Mouse (Mus musculus): ENCODE measurements around the gene Ppif.

Ppif gene

DNA sequence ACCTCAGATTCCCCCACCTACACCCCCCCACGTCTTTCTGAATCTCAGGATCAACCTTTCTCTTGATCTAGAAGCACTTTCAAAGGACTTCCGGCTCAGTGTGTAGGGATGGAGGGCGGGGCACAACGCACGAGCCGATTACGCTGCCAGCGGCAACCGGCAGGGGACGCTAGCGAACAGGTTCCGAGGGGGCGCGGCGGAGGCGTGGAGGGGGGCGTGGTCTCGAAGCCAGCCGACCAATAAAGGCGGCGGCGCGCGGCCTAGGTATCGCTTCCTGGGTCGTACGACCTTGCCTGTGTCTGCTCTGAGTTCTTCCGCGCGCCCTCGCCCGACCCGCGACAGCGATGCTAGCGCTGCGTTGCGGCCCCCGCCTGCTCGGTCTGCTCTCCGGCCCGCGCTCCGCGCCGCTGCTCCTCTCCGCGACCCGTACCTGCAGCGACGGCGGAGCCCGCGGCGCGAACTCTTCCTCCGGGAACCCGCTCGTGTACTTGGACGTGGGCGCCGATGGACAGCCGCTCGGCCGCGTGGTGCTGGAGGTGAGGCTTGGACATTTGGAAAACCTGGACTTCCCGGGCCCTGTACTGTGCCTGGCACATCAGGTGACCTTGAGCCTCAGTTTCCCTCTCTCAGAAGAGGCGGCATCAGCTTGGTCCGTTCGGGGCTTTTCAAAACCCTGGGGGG, at the start of gene Ppif:
Gene Ppif (plus strand): TSS at position 267 of the 681 bp plus-strand sequence.
- DNase-seq (ENCODE audit: low read depth, low spot score), result peak; percentile 85

DNA sequence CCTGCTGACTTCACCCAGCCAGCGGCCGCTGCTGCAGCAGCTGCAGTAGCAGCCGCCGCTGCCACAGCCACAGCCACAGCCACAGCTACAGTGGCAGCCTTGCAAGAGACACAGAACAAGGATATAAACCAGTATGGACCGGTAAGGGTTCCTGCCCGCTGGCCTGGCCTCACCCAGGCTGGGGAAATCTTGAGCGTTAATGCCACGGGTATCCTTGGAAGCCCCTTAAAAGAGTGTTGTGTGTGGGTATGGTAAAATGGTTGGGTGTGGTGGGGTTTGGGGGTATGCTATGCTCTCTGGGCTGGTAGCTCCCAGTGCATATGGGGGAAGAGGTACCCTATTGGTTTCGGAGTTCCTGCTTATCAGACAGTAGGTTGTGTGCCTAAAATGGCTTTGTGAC, 48.2 kb upstream of the Ppif start:
- no peak for DNase-seq (ENCODE audit: low read depth, low spot score)

DNA sequence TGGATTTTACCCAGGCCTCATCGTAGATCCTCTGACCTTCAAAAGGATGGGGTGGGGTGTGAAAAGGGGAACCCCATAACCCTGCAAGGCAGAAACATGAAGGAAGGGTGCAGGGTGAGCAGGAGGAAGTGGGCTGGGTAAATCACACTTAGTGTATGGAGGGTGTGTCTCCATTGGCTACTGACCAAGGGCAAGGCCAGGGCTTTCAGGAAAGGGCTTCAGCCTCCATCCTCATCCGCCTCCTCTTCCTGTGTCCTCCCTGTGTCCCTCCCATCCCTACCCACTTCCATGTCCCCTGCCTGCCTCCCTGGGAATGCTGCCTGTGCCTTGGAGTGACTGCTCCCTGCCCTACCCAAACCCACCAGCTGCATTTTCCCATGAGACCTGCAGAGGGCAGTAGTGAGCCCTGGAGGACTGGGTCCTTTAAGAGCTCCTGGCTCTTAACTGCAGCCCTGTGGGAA, 47.8 kb upstream of the Ppif start:
- peak; percentile 40 for DNase-seq (ENCODE audit: low read depth, low spot score)

DNA sequence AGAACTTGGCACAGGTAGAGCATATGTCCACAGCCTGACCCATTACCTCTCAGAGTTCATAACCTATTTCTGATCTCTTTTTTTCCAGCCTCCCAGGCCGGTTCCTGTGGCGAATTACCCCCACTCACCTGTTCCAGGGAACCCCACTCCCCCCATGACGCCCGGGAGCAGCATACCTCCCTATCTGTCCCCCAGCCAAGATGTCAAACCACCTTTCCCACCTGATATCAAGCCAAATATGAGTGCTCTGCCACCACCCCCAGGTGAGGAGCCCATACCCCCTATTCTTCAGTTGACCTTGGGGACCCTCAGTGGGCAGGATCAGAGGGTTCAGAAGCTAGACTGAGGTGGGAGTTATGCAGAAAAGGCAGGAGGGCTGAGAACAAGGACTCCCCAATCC, 42.8 kb upstream of the Ppif start:
- no peak for DNase-seq (ENCODE audit: low read depth, low spot score)

DNA sequence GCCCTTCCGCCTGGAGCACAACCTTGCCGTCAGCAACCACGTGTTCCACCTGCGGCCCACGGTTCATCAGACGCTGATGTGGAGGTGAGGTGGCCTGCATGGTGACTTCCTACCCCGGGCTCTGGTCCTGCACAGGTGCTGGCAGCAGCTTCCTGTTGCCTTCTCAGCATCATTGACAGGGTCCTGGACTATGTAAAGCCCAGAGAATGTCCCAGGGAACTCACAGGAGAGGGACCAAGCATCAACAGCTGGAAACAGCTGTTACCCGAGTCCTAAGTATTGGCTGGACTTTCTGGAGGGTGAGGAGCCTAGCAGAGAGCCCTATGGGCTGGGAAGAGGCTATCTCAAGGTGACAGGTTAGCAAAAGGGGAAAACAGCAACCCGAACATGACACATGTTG, 42.0 kb upstream of the Ppif start:
- DNase-seq (ENCODE audit: low read depth, low spot score), result no peak

DNA sequence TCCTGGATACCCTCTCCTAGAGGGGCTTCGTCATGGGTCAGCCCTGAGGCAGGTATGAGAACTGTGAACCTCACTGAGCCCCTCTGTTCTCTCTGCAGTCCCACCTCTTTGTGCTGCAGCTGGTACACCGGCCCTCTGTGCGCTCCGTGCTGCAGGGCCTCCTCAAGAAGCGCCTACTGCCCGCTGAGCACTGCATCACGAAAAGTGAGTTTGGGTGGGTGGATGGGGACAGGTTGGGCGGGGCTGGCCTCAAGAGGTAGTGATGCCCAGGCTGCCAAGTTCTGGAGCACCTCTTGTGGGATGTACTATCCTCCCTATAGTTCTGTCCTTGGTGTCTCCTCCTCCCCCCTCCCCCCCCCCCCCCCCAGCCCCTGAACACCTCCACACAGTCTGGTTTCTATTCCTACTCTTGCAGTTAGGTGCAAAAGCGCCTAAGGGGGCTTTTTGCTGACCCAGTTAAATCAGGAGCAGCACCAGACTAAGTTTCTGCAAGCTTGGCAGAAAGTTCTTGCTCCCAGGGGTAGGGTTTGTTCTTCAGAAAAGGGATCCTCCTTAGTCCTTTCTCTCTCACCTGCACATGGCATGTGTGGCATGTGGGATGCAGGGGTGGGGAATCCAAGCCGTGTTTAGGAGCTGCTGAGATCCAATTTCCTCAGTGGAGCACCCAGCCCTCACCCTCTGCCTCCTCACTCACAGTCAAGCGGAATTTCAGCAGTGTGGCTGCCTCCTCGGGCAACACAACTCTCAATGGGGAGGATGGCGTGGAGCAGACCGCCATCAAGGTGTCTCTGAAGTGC, 39.4 kb upstream of the Ppif start:
- no peak for DNase-seq (ENCODE audit: low read depth, low spot score)

DNA sequence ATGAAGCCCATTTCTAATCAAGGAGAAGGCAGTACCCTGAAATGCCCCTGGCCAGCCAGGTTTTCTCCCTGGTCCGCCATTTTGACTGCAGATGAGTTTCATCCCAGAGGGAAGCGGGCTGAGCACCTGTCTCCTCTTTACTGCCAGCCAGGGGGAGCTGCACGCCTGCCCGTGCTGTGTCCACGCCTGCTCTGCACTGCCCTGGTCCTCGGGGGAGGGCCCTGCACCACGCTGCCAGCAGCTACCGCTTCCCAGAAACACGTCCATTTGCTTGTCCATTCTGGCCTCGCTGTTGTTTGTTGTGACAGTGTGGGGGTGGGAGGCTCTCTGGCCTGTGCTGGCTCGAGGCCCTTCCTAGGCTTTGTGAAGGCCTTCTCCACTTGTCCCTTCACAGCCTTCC, 33.3 kb upstream of the Ppif start:
- DNase-seq (ENCODE audit: low read depth, low spot score), result no peak

DNA sequence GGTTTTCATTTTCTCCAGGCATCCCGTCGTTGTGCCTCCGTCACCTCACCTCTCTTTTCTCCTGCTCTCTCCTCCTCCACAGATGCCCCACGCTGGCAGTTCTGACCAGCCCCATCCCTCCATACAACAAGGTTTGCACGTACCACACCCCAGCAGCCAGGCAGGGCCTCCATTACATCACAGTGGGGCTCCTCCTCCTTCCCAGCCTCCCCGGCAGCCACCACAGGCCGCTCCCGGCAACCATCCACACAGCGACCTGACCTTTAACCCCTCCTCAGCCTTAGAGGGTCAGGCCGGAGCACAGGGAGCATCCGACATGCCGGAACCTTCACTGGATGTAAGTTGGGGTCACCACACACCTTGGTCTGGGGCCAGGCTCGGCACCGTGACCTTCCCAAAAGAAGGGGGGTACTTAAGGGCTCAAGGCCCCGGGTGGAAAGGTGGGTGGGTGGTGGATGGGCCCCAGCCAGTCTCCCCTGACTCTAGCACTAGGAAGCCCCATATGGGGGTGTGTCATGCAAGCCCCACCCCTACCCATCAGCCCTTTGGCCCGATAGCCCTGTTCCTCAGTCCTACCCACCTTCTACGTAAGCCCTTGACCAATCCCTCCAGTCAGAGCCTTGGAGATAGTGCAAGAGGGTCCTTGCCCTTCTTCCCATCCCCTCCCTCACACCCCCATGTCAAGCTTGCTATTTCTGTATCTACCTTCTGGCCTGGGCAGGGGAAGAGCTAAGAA, 32.6 kb upstream of the Ppif start:
- DNase-seq (ENCODE audit: low read depth, low spot score), result no peak

DNA sequence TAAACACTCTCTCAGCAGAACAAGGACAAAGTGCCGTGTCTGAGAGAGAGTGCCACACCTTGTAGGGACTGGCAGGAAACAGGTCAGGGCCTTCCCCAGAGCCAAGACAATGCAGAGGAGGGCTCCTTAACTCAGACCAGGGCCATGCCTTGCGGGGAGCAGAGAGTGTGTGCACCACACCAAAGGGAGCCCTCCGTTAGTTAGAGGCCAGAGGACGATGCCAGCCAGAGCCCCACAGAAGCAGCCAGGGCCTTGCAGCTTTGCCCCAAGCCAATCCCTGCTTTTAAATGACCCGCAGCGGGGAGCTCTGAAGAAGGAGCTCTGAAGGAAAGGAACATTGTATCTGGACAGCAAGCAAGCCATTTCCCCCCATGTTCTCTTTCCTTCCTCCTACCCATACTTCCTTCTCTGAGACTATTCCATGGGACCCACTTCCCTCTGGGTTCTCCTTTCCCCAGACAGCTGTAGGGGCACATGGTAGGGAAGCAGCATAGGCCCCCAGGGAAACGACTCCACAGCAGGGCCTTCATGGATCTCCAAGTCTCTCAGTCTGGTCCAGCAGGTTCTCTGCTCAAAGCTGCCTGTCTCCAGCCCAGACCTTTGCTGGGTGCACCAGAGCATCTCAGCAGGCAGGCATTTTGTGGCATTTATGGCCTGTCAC, 30.2 kb upstream of the Ppif start:
- DNase-seq (ENCODE audit: low read depth, low spot score), result no peak

DNA sequence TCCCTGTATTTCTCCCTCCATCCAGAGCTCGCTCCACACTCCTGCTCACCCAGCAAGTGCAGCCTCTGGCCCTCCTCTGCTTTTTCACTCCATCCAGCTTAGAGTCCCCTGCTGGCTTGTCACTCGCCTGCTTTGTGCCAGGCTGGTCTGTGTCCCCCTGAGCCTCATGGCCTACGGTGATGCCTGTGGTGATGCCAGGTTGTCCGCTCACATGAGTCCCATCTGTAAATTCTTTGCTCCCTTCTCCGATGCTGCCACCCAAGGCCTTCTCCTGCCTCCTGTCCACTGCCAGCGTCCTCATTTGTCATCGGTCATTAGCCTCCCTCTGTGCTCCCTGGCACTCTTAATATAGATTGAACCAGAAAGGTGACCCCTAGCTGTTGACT, 29.7 kb upstream of the Ppif start:
- no peak for DNase-seq (ENCODE audit: low read depth, low spot score)

DNA sequence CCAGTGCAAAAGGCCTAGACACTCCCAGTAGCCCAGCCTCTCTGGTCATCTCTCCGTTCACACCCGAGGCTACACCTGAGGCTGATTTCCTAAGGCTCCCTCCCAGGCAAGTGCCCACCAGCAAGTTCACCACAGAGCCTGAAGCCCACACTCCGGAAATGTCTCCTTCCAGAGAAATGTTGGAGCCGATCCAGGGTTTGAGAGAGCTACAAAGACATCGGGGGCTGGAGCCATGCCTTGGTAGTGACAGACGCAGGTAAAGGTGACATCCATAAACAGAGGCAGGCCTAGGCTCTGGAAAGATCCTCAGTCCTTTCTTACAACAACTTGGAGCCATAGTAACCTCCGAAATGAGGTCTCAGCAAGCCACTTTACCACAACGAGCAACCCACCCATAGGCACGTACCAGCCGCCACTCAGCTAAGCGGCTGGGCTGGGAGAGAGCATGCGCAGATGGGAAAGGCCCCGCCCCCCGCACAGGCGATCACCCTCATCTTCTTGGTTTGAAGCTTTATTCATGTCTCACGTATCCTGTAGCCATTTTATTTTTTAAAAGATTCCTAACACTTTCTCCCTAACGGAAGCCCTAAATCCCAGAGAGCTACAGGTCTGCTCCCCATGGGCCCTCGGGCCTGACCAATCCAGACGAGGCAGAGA, 28.5 kb upstream of the Ppif start:
- no peak for DNase-seq (ENCODE audit: low read depth, low spot score)

DNA sequence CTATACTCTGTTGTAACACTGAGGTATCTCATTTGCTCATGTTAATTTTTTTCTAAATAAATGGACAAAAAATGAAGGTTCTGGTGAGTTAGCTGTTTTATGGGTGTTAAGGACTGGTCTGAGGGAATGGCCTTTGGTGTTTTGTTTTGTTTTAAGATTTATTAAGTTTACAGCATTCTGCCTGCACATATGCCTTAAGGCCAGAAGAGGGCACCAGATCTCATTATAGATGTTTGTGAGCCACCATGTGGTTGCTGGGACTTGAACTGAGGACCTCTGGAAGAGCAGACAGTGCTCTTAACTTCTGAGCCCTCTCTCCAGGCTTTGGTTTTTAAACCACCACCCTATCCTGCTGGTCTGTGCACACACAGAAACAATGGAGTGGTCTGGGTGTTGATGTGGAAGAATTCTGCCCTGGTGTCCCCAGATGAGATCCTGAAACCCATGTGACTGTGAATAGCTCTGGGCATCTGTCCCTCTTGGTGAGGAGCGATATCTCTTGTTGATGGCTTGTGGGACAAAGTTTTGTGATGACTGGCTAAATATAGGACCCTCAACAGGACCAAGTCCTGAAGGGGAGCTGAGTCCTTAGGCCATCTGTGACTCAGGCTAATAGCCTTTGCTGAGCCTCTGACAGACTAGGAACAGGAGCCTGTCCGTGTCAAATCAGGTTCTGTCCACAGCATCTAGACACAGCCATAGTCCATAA, 27.1 kb upstream of the Ppif start:
- DNase-seq (ENCODE audit: low read depth, low spot score), result no peak

DNA sequence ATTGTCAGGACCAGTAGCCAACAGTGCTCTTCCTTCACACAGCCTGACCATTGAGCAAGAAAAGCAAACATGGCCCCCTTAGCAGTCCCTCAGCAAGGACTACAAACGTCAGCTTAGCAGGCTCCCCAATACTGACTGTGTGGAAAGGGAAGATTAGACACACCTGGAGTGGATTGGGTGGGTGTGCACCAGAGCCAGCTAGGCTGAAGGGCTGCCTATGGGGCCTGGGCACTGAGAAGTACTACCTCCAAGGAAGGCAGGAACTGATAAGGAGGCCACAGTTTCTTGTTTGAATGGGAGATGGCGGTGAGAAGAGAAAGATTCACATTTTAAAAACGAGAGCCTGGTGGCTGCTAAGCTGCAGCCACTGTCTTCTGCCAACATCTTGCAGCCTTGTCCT, 26.4 kb upstream of the Ppif start:
- no peak for DNase-seq (ENCODE audit: low read depth, low spot score)

DNA sequence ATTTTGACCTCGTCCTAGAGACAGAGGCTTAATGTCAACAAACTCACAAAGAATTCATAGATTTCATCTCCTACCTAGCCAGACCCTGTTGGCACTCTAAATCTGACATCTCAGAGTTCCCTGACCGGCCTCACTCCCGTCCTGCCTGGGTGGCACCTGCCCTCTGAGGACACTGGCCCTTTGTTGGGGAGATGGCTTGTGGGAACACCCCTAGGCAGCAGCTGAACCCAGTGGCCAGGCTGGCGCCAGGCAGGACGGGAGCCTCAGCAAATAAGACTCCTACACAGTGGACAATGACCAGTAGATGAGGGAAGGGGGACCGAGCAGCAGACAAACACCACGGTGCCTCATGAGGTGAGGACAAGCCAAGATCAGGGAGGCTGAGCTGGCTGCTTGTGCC, 14.3 kb upstream of the Ppif start:
- no peak for DNase-seq (ENCODE audit: low read depth, low spot score)

DNA sequence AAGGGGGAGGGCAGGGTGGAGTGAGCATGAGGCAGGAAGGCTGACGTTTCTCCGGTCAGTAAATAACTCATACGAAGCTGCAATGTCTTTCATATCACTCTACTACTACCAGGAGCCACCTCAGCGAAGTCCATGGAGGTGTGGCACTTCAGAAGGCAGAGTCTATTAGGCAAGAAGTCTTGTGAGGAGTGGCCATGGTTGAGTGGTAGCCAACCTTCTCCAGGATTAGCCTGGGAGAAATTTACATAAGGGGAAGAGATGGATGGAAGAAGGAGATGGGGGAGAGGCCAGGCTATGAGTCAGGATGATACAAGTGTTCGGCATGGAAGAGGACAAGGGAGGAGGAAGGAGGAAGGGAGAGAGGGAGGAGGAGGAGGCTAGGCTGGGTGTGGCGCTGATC, 11.9 kb upstream of the Ppif start:
- no peak for DNase-seq (ENCODE audit: low read depth, low spot score)

DNA sequence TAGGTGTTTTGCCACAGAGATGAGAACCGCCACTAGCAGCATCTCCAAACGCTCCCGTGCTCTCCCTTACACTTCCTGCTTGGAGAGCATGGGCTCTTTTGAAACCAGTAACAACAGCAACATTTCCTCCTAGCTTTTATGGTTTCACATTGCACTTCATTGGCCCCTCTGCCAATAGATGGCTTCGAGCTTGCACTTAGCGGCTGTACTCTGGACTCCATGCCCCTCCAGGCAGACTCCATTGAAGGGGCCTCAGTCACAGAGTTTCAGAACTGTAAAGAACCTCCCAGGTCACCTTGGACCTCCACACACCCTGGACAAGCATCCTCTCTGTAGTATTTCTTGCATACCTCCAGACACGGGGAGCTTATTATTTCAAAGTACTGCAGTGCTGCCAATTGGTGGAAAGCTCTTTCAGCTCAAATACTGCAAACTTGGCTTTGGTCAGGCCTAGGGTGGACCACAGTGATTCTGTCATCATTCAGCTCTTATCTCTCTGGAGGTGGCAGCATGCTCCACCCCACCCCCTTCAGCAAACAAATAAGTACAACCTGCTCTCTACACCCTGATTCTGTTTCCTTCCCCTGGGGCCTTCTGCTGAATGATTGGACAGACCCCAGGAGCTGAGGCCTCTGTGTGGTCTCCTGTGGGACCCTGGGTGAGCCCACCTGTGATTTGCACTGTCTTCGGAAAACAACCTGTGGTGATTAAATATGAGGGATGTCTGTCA, 7.6 kb upstream of the Ppif start:
- DNase-seq (ENCODE audit: low read depth, low spot score), result no peak

DNA sequence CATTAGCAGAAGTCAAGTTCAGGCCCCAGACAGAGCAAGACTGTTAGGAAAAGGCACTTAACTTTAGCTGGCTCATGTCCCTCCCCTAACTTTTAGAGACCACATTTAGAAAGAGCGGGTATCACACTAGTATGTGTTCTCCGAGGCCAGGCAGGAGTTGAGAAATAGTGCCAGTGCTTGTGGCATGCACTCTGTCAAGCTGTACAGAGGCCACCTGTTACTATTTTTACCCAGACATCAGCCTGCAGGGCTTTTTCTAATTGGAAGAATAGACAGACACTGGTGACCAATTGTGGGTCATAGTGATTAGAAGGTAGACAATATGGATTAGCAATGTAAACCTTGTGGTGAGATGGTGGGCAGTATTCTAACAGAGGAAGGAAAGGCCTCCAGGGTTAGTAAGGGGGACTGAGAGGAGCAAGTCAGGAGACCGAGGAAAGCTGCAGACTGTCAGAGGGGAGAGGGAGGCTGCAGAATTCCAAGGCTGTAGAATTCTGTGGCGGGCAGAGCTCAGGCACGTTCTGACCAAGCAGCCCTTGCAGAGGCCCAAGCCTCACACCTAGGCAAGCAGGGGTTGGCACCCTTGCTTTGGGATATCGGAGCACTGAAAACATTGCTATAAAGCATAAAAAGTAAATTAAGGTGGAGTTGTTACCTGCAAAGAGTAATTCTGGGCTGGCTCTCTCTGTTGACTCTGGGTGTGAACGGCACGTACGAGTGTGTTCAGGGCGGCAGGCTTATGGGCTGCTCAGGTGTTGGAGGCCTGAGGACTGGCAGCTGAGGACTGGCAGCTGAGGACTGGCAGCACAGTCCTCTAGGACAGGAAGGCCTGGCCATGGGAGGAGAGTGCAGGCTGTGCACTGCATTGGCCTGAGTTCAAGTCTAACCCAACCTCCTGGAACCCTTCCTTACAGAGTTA, 6.7 kb upstream of the Ppif start:
- no peak for DNase-seq (ENCODE audit: low read depth, low spot score)

DNA sequence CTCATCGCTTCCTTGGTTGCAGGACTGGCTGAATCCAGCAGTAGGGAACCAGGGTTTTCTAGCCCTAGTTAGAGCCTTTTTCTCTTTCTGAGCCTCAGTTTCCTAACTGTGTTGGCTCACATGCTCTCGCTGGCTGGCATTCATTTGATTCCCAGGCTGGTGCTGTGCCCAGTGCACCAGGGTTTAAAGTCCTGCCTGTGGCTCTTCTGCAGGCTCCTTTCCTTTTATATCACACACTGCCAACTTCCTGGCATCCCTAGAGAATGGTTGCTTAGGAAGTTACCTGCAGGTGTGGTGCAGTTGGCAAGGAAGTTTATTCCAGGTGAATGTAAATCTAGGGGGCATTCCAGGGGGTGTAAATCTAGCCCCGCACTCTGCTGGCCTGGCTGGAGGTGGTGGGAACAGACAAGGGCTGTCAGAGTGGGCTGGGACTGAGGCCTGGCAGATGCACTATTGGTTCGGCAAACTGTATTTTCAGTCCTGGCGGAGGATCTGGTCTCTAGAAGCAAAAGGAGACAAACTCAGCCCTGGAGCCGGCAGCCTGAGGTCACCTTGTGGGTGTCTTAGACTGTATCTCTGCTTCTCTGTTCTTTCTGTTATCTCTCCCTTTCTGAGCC, 575 bp upstream of the Ppif start:
- no peak for DNase-seq (ENCODE audit: low read depth, low spot score)

DNA sequence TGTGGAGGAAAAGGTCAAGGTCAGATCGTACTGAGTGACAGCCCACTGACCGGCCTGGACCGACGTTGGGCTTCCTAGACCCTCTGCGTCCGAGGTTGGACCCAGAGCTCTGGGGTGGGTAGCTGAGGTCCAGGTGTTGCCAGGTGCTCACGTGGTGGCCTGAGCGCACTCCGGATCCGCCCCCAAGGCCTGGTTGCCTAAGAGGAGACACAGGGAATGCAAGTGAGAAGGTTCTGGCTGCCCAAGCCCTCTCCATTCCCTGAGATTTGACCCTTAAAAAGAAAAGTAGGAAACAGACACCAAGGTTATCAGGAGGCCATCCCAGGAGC, 579 bp downstream of the Ppif start:
- DNase-seq (ENCODE audit: low read depth, low spot score), result no peak

Measured in retina, adult 2 months (tissue).